Mouse (Mus musculus): ENCODE results near the gene Cutal. TPM values are rescaled to one million over a fixed set of nuclear protein-coding genes. Genes with fewer than 3 reads are reported as not detected.

The Cutal gene
- not detected for total RNA-seq (2023)

GRCm38 (mm10) chr2:34874271-34874670 is at the start of gene Cutal:
Cutal (plus strand) TSS chr2:34874396.

GRCm38 (mm10) chr2:34825827-34826459 is 48.3 kb upstream of the Cutal start, which contains the start of gene Fbxw2:
Fbxw2 (minus strand) TSS chr2:34826311.

GRCm38 (mm10) chr2:34832766-34833457 is 41.3 kb upstream of the Cutal start, which contains the start of gene Gm34653:
Gm34653 (plus strand) TSS chr2:34833007.

GRCm38 (mm10) chr2:34874816-34875345 is 685 bp downstream of the Cutal start, which contains the start of gene Psmd5:
Psmd5 (minus strand) TSS chr2:34874968.

GRCm38 (mm10) chr2:34913218-34914068 is 39.2 kb downstream of the Cutal start, which contains the start of gene Phf19:
Phf19 (minus strand) TSS chr2:34914026.

Other genes starting within 250 kb of the Cutal start
- 10 to 100 TPM; 81.2 to 81.7 TPM for gene Gapvd1, start 119.2 kb upstream of the Cutal start, total RNA-seq (2023)
- gene Hspa5, start 102.4 kb upstream of the Cutal start, total RNA-seq (2023) = 100 to 1,000 TPM; 841 TPM
- gene Rabepk, start 74.5 kb upstream of the Cutal start, total RNA-seq (2023) = 1 to 10 TPM; 6.7 to 9.1 TPM
- gene Fbxw2, start 48.1 kb upstream of the Cutal start, total RNA-seq (2023) = 10 to 100 TPM; 78.7 to 91.0 TPM
- gene Gm34653, start 41.4 kb upstream of the Cutal start, total RNA-seq (2023) = not detected
- 10 to 100 TPM; 17.2 to 19.6 TPM for gene Psmd5, start 572 bp downstream of the Cutal start, total RNA-seq (2023)
- gene Phf19, start 39.6 kb downstream of the Cutal start, total RNA-seq (2023) = 1 to 10 TPM; 4.4 to 4.7 TPM
- 100 to 1,000 TPM in 1 of 2 experiments, 10 to 100 TPM in 1; 94.2 to 111 TPM for gene Traf1, start 87.4 kb downstream of the Cutal start, total RNA-seq (2023)
- not detected for gene Hc, start 187.0 kb downstream of the Cutal start, total RNA-seq (2023)
- gene AI182371, start 227.1 kb downstream of the Cutal start, total RNA-seq (2023) = 1 to 10 TPM in 1 of 2 experiments, under 1 TPM in 1; 0.82 to 1.0 TPM
- gene Cntrl, start 235.1 kb downstream of the Cutal start, total RNA-seq (2023) = 10 to 100 TPM; 77.9 to 78.8 TPM

Data from monocyte, adult 59 days (primary cell).